Mouse (Mus musculus): ENCODE measurements at regions not wholly inside any gene's neighbourhood (a gene's known extent, or its start where the extent isn't known, plus 50 kb on each side); places are given as distances from the start of the nearest gene placed in this dataset.

- Histone ChIP-seq H3K9ac (ENCODE audit: control insufficient read depth, low read depth, low read length, poor library complexity, severe bottlenecking) (no peak overlapping the region), H3K4me3 (ENCODE audit: control insufficient read depth in 1 of 2, insufficient read depth in 1 of 2, low read depth in 2 of 2, low read length in 2 of 2) (no peak overlapping the region), H3K27me3 (ENCODE audit: control insufficient read depth in 1 of 2, insufficient read depth in 2 of 2, low read length in 2 of 2) (no peaks in the 10 kb centered on the region), H3K79me2 (ENCODE audit: control insufficient read depth, insufficient read depth, low read length, poor library complexity) (no peaks in the 10 kb centered on the region), H3K27ac (ENCODE audit: control insufficient read depth, low read depth, low read length) (no peak overlapping the region), H3K4me1 (ENCODE audit: control insufficient read depth in 1 of 2, insufficient read depth in 2 of 2, low read length in 2 of 2) (no peaks in the 10 kb centered on the region), H3K9me3 (replicated peaks; ENCODE audit: insufficient read depth, low read length) (no peaks in the 10 kb centered on the region), H3K36me3 (ENCODE audit: control insufficient read depth in 1 of 2, insufficient read depth in 2 of 2, low read length in 2 of 2) (no peaks in the 10 kb centered on the region)
- DNase-seq (ENCODE audit: low read depth, low spot score), result no peak
- TF ChIP-seq KAT2A (conservative IDR thresholded peaks at IDR 0.05; ENCODE audit: low read depth, low read length), result no peak
- no peak for TF ChIP-seq RCOR1 (IDR thresholded peaks at IDR 0.05; ENCODE audit: low read depth, low read length)
- TF ChIP-seq POLR2A (IDR thresholded peaks at IDR 0.05; ENCODE audit: control insufficient read depth in 1 of 2, insufficient read depth in 1 of 2, low read depth in 1 of 2, low read length in 2 of 2, poor library complexity in 1 of 2), result no peak
- no peak for TF ChIP-seq MAFK (IDR thresholded peaks at IDR 0.05; ENCODE audit: borderline replicate concordance, low read depth, low read length)
These were observed 386.5 kb downstream of the Med13l start for GRCm38 (mm10) chr5:118946994-118947393.

GRCm38 (mm10) chr5:118948119-118948786 lies 387.8 kb downstream of the Med13l start:
- no peak overlapping the region for H3K4me3 ChIP-seq (ENCODE audit: control insufficient read depth in 1 of 2, insufficient read depth in 1 of 2, low read depth in 2 of 2, low read length in 2 of 2)

GRCm38 (mm10) chr5:118951067-118951466 lies 390.6 kb downstream of the Med13l start:
- no peak for DNase-seq (ENCODE audit: low read depth, low spot score)
- TF ChIP-seq CTCF (IDR thresholded peaks at IDR 0.05 in 2 of 3, conservative IDR thresholded peaks at IDR 0.05 in 1 of 3; ENCODE audit: control insufficient read depth in 1 of 3, insufficient read depth in 1 of 3, low read depth in 2 of 3, low read length in 3 of 3, poor library complexity in 1 of 3, severe bottlenecking in 1 of 3) (no peak), TCF12 (IDR thresholded peaks at IDR 0.05; ENCODE audit: low read depth, low read length) (no peak), ZMIZ1 (IDR thresholded peaks at IDR 0.05; ENCODE audit: low read depth, low read length) (no peak), ZC3H11A (IDR thresholded peaks at IDR 0.05; ENCODE audit: low read depth, low read length) (no peak), MEF2A (IDR thresholded peaks at IDR 0.05; ENCODE audit: extremely low read depth, insufficient replicate concordance, low read depth, low read length, poor library complexity, severe bottlenecking) (no peak)
- H3K27me3 ChIP-seq (ENCODE audit: control insufficient read depth in 1 of 2, insufficient read depth in 2 of 2, low read length in 2 of 2), result no peaks in the 10 kb centered on the region
- H3K36me3 ChIP-seq (ENCODE audit: control insufficient read depth in 1 of 2, insufficient read depth in 2 of 2, low read length in 2 of 2), result no peaks in the 10 kb centered on the region
- H3K4me3 ChIP-seq (ENCODE audit: control insufficient read depth in 1 of 2, insufficient read depth in 1 of 2, low read depth in 2 of 2, low read length in 2 of 2), result no peak overlapping the region
- no peak overlapping the region for H3K9ac ChIP-seq (ENCODE audit: control insufficient read depth, low read depth, low read length, poor library complexity, severe bottlenecking)
- no peak overlapping the region for H3K27ac ChIP-seq (ENCODE audit: control insufficient read depth, low read depth, low read length)
- H3K79me2 ChIP-seq (ENCODE audit: control insufficient read depth, insufficient read depth, low read length, poor library complexity), result no peaks in the 10 kb centered on the region
- no peaks in the 10 kb centered on the region for H3K4me1 ChIP-seq (ENCODE audit: control insufficient read depth in 1 of 2, insufficient read depth in 2 of 2, low read length in 2 of 2)
- H3K9me3 ChIP-seq (replicated peaks; ENCODE audit: insufficient read depth, low read length), result no peaks in the 10 kb centered on the region

More at GRCm38 (mm10) chr5:118948119-118948786, 387.8 kb downstream of the Med13l start:
- H3K36me3 ChIP-seq (ENCODE audit: control insufficient read depth in 1 of 2, insufficient read depth in 2 of 2, low read length in 2 of 2), result no peaks in the 10 kb centered on the region
- H3K79me2 ChIP-seq (ENCODE audit: control insufficient read depth, insufficient read depth, low read length, poor library complexity), result no peaks in the 10 kb centered on the region
- no peak for DNase-seq (ENCODE audit: low read depth, low spot score)
- no peak overlapping the region for H3K27ac ChIP-seq (ENCODE audit: control insufficient read depth, low read depth, low read length)
- H3K9ac ChIP-seq (ENCODE audit: control insufficient read depth, low read depth, low read length, poor library complexity, severe bottlenecking), result no peak overlapping the region
- no peaks in the 10 kb centered on the region for H3K4me1 ChIP-seq (ENCODE audit: control insufficient read depth in 1 of 2, insufficient read depth in 2 of 2, low read length in 2 of 2)
- TF ChIP-seq TAL1 (IDR thresholded peaks at IDR 0.05; ENCODE audit: low read length) (no peak), GABPA (IDR thresholded peaks at IDR 0.05; ENCODE audit: low read depth, low read length) (no peak), POLR2A (IDR thresholded peaks at IDR 0.05; ENCODE audit: control insufficient read depth in 1 of 2, insufficient read depth in 1 of 2, low read depth in 1 of 2, low read length in 2 of 2, poor library complexity in 1 of 2) (no peak)
- H3K9me3 ChIP-seq (replicated peaks; ENCODE audit: insufficient read depth, low read length), result no peaks in the 10 kb centered on the region
- H3K27me3 ChIP-seq (ENCODE audit: control insufficient read depth in 1 of 2, insufficient read depth in 2 of 2, low read length in 2 of 2), result no peaks in the 10 kb centered on the region
